ENCODE assay signal across 18 mouse cellular contexts in genomic region chr9:53775511-53775910, GRCm38 (mm10). TPM values are rescaled to one million over a fixed set of nuclear protein-coding genes. Genes with fewer than 3 reads are reported as not detected.
DNase-seq lines count a peak whose midpoint lies in the region; ATAC-seq lines count a peak whose summit lies in the region.
"Had no signal": no experiment of that assay in that cellular context is flagged by ENCODE, and none has a peak within 500 bp of the region (broad histone marks: within the 10 kb centered on the region; RNA-seq: fewer than 3 reads in every experiment).

No protein-coding gene starts in this region.

- H3K36me3 ChIP-seq in intestine, embryonic 16.5 days (ENCODE audit: control insufficient read depth, insufficient read depth, low read length): no peaks in the 10 kb centered on the region
- no peaks in the 10 kb centered on the region for H3K36me3 ChIP-seq in intestine, embryonic 15.5 days
- H3K36me3 ChIP-seq in kidney, embryonic 16.5 days (ENCODE audit: insufficient read depth, low read length): no peaks in the 10 kb centered on the region
- H3K36me3 ChIP-seq: embryonic facial prominence, embryonic 12.5 days; forebrain, embryonic 12.5 days; heart, embryonic 13.5 days had no signal

- 74% methylated on average over 2 of the region's 2 CpGs for WGBS in intestine, embryonic 16.5 days
- 85% methylated on average over 2 of the region's 2 CpGs for WGBS in intestine, embryonic 15.5 days
- 86% methylated on average over 2 of the region's 2 CpGs for WGBS in kidney, embryonic 16.5 days

- 0 out of 2 replicates have a peak, but pooled peaks have one; percentile 41 for ATAC-seq in intestine, embryonic 16.5 days
- ATAC-seq in intestine, embryonic 15.5 days: no peak
- no peak for ATAC-seq in kidney, embryonic 16.5 days (ENCODE audit: low FRiP score, low TSS enrichment)
- ATAC-seq: forebrain, embryonic 16.5 days had no signal

- H3K27me3 ChIP-seq in intestine, embryonic 16.5 days (replicated peaks; ENCODE audit: control insufficient read depth, insufficient read depth, low read length): no peaks in the 10 kb centered on the region; the same call in 1 of the 2 replicates
- H3K27me3 ChIP-seq in intestine, embryonic 15.5 days (replicated peaks): peaks cover 10% of the 10 kb centered on the region
- peaks cover 14% of the 10 kb centered on the region for H3K27me3 ChIP-seq in kidney, embryonic 16.5 days (ENCODE audit: insufficient read depth, low read length)

- no peak overlapping the region for H3K4me2 ChIP-seq in intestine, embryonic 16.5 days (ENCODE audit: low read depth, low read length)
- no peak overlapping the region for H3K4me2 ChIP-seq in intestine, embryonic 15.5 days (replicated peaks)
- no peak overlapping the region for H3K4me2 ChIP-seq in kidney, embryonic 16.5 days (replicated peaks; ENCODE audit: low read depth, low read length)
- H3K4me2 ChIP-seq: embryonic facial prominence, embryonic 12.5 days; forebrain, embryonic 12.5 days; heart, embryonic 13.5 days had no signal

- H3K4me1 ChIP-seq in intestine, embryonic 16.5 days (ENCODE audit: control insufficient read depth, insufficient read depth, low read length): no peaks in the 10 kb centered on the region
- H3K4me1 ChIP-seq in intestine, embryonic 15.5 days (replicated peaks): peaks cover 11% of the 10 kb centered on the region; the same call in 1 of the 2 replicates
- peaks cover 15% of the 10 kb centered on the region; the same call in 1 of the 2 replicates for H3K4me1 ChIP-seq in kidney, embryonic 16.5 days (ENCODE audit: insufficient read depth, low read length)

- H3K27ac ChIP-seq in intestine, embryonic 16.5 days (ENCODE audit: low read length): no peak overlapping the region
- no peak overlapping the region for H3K27ac ChIP-seq in intestine, embryonic 15.5 days
- H3K27ac ChIP-seq in kidney, embryonic 16.5 days (ENCODE audit: low read length): no peak overlapping the region
- H3K27ac ChIP-seq: embryonic facial prominence, embryonic 12.5 days; forebrain, embryonic 12.5 days; heart, embryonic 13.5 days had no signal

- intact Hi-C loops in gastrocnemius, postnatal 14 days (cut with DNase I; ENCODE audit: low total_unique reads): no loop called here
- intact Hi-C loops in left cerebral cortex, postnatal 10 days (cut with DNase I): no loop called here

- H3K9me3 ChIP-seq in intestine, embryonic 16.5 days (ENCODE audit: control insufficient read depth, low read length): no peaks in the 10 kb centered on the region
- H3K9me3 ChIP-seq in intestine, embryonic 15.5 days: no peaks in the 10 kb centered on the region
- H3K9me3 ChIP-seq in kidney, embryonic 16.5 days (ENCODE audit: low read length): no peaks in the 10 kb centered on the region
- H3K9me3 ChIP-seq: embryonic facial prominence, embryonic 12.5 days; forebrain, embryonic 12.5 days; heart, embryonic 13.5 days had no signal

- no peak overlapping the region for H3K9ac ChIP-seq in intestine, embryonic 16.5 days (ENCODE audit: low read depth, low read length)
- no peak overlapping the region for H3K9ac ChIP-seq in intestine, embryonic 15.5 days
- no peak overlapping the region for H3K9ac ChIP-seq in kidney, embryonic 16.5 days (replicated peaks; ENCODE audit: low read length)
- H3K9ac ChIP-seq: embryonic facial prominence, embryonic 12.5 days; forebrain, embryonic 12.5 days; heart, embryonic 13.5 days had no signal

- DNase-seq in kidney, adult 8-10 months: peak; percentile 31
- DNase-seq in kidney, postnatal 14 days: peak; percentile 23
- DNase-seq in gastrocnemius, postnatal 14 days: no peak
- DNase-seq in left cerebral cortex, postnatal 10 days (ENCODE audit: extremely low spot score in 1 of 2, low spot score in 2 of 2): no peak
- DNase-seq: adrenal gland, postnatal 10 days; cerebellum, adult 11 months; cerebellum, adult 9-10 months; cerebellum, postnatal 25 days; gastrocnemius, postnatal 10 days; heart, postnatal 36 days had no signal

- H3K4me3 ChIP-seq in intestine, embryonic 16.5 days (ENCODE audit: low read length): no peak overlapping the region
- H3K4me3 ChIP-seq in intestine, embryonic 15.5 days (replicated peaks): no peak overlapping the region
- H3K4me3 ChIP-seq in kidney, embryonic 16.5 days (ENCODE audit: low read length): no peak overlapping the region
- H3K4me3 ChIP-seq: embryonic facial prominence, embryonic 12.5 days; forebrain, embryonic 12.5 days; heart, embryonic 13.5 days had no signal

RNA-seq across cellular contexts. Expression of gene Slc35f2, which starts 4.2 kb away (rescaled TPM):
- polyA plus RNA-seq in intestine, embryonic 16.5 days (2015; fragmentation: Nextera tagmentation; extraction: Ambion mirVana): 28.0 and 28.8 TPM in 2 replicates
- 21.0 and 22.1 TPM in 2 replicates for polyA plus RNA-seq in intestine, embryonic 15.5 days (2015; fragmentation: Nextera tagmentation; extraction: Ambion mirVana)
- 20.1 and 20.4 TPM in 2 replicates for polyA plus RNA-seq in kidney, embryonic 16.5 days (2015; fragmentation: Nextera tagmentation; extraction: Ambion mirVana)
- total RNA-seq in gastrocnemius, postnatal 14 days (2021): not detected
- total RNA-seq in left cerebral cortex, postnatal 10 days (2021): 1 to 10 TPM; 7.6 to 8.6 TPM
- total RNA-seq: heart, postnatal 36 days; MEL had no signal

Comparison
In these comparisons a context has a peak if more than half of its experiments do, and no peak if none do; other contexts are left out.
1. DNase-seq: peak in kidney, adult 8-10 months (2 of 2) and kidney, postnatal 14 days (single experiment); none in gastrocnemius, postnatal 14 days (single experiment) and left cerebral cortex, postnatal 10 days (0 of 2).